Mouse (Mus musculus) heart, embryonic 14.5 days (tissue): ENCODE measurements around the gene Polrmt. TPM values are rescaled to one million over a fixed set of nuclear protein-coding genes. Genes with fewer than 3 reads are reported as not detected.

Source experiments
- polyA plus RNA-seq: library from polyadenylated mRNA; unstranded; fragments of >200 nt; fragmentation: Nextera tagmentation; extraction: Ambion mirVana; gene quantifications from 2 replicates; pipeline ENCODE4 v1.2.1, GENCODE M21; 2014

Polrmt gene
- polyA plus RNA-seq, 1 experiment from 2014 or later = 27.4 TPM

Other genes with a start within 250 kb of the Polrmt start
- 10.3 TPM in 2 replicates for gene Plpp2, start 212.8 kb downstream of the Polrmt start, polyA plus RNA-seq
- 22.1 and 30.6 TPM in 2 replicates for gene Mier2, start 191.4 kb downstream of the Polrmt start, polyA plus RNA-seq
- gene Theg, start 159.2 kb downstream of the Polrmt start, polyA plus RNA-seq = not detected in 2 replicates
- gene C2cd4c, start 132.6 kb downstream of the Polrmt start, polyA plus RNA-seq = not detected in 2 replicates
- 1.5 and 1.6 TPM in 2 replicates for gene Shc2, start 108.7 kb downstream of the Polrmt start, polyA plus RNA-seq
- gene Odf3l2, start 100.8 kb downstream of the Polrmt start, polyA plus RNA-seq = not detected in 2 replicates
- gene Madcam1, start 82.0 kb downstream of the Polrmt start, polyA plus RNA-seq = 1.00 and 1.8 TPM in 2 replicates
- 44.5 and 48.2 TPM in 2 replicates for gene Tpgs1, start 77.2 kb downstream of the Polrmt start, polyA plus RNA-seq
- 106 and 109 TPM in 2 replicates for gene Cdc34, start 64.4 kb downstream of the Polrmt start, polyA plus RNA-seq
- 0.77 and 0.94 TPM in 2 replicates for gene Gzmm, start 57.6 kb downstream of the Polrmt start, polyA plus RNA-seq
- gene Bsg, start 42.1 kb downstream of the Polrmt start, polyA plus RNA-seq = 989 and 1,200 TPM in 2 replicates
- gene Hcn2, start 29.9 kb downstream of the Polrmt start, polyA plus RNA-seq = 0.05 and 0.19 TPM in 2 replicates
- 0.12 and 0.38 TPM in 2 replicates for gene Fgf22, start 8.5 kb upstream of the Polrmt start, polyA plus RNA-seq
- gene Rnf126, start 20.4 kb upstream of the Polrmt start, polyA plus RNA-seq = 54.4 and 62.5 TPM in 2 replicates
- gene Fstl3, start 30.7 kb upstream of the Polrmt start, polyA plus RNA-seq = 19.9 and 21.1 TPM in 2 replicates
- gene Prss57, start 44.4 kb upstream of the Polrmt start, polyA plus RNA-seq = 0.08 TPM in 1 of 2 replicates, not detected in the other
- 58.3 and 68.1 TPM in 2 replicates for gene Palm, start 47.0 kb upstream of the Polrmt start, polyA plus RNA-seq
- gene Misp, start 74.4 kb upstream of the Polrmt start, polyA plus RNA-seq = 0.61 and 1.5 TPM in 2 replicates
- gene Ptbp1, start 107.8 kb upstream of the Polrmt start, polyA plus RNA-seq = 62.7 and 78.9 TPM in 2 replicates
- 1.4 and 2.0 TPM in 2 replicates for gene Prtn3, start 127.9 kb upstream of the Polrmt start, polyA plus RNA-seq
- 6.9 and 9.4 TPM in 2 replicates for gene Plppr3, start 128.1 kb upstream of the Polrmt start, polyA plus RNA-seq
- 0.42 TPM in 1 of 2 replicates, not detected in the other for gene Elane, start 139.7 kb upstream of the Polrmt start, polyA plus RNA-seq
- gene Cfd, start 144.3 kb upstream of the Polrmt start, polyA plus RNA-seq = not detected in 2 replicates
- gene Med16, start 162.3 kb upstream of the Polrmt start, polyA plus RNA-seq = 34.7 TPM in 2 replicates
- 4.6 TPM in 1 of 2 replicates, not detected in the other for gene Gm26602, start 164.3 kb upstream of the Polrmt start, polyA plus RNA-seq
- gene Kiss1r, start 170.4 kb upstream of the Polrmt start, polyA plus RNA-seq = 0.19 and 0.70 TPM in 2 replicates
- gene R3hdm4, start 174.6 kb upstream of the Polrmt start, polyA plus RNA-seq = 96.7 and 98.5 TPM in 2 replicates
- 1.9 and 2.8 TPM in 2 replicates for gene Arid3a, start 180.5 kb upstream of the Polrmt start, polyA plus RNA-seq
- gene Wdr18, start 213.6 kb upstream of the Polrmt start, polyA plus RNA-seq = 73.2 and 84.4 TPM in 2 replicates
- gene Grin3b, start 224.1 kb upstream of the Polrmt start, polyA plus RNA-seq = 0.09 and 0.18 TPM in 2 replicates
- 16.2 and 20.3 TPM in 2 replicates for gene Tmem259, start 237.7 kb upstream of the Polrmt start, polyA plus RNA-seq
- gene Cnn2, start 242.0 kb upstream of the Polrmt start, polyA plus RNA-seq = 265 and 275 TPM in 2 replicates
- 1.6 and 1.7 TPM in 2 replicates for gene Abca7, start 249.9 kb upstream of the Polrmt start, polyA plus RNA-seq